Mouse (Mus musculus) MEL (cell line): ENCODE data around the gene Jag2. TPM values are rescaled to one million over a fixed set of nuclear protein-coding genes. Genes with fewer than 3 reads are reported as not detected.

Experiments used
- DNase-seq: peaks from one replicate; pipeline ENCODE4 v3.0.0; 2011; ENCODE audit warnings: low read depth, low spot score
- H3K27ac ChIP-seq: 2 replicates; pipeline ENCODE4 v1.5.1; 2012; ENCODE audit warnings: low read depth, mild to moderate bottlenecking, control low read depth, low read length, moderate library complexity; ENCODE audit not compliant: control insufficient read depth
- H3K27me3 ChIP-seq, 2 experiments: fragments of 150-350 bp in 1 of 2; sonication (generic) in 1 of 2; 2 replicates each; pipeline ENCODE4 v1.6.1; 2012; ENCODE audit warnings: low read length in 2 of 2, mild to moderate bottlenecking in 2 of 2, improper control_type of control experiment in 1 of 2, moderate library complexity in 1 of 2; ENCODE audit not compliant: insufficient read depth in 2 of 2, control insufficient read depth in 1 of 2
- H3K36me3 ChIP-seq, 2 experiments: 2 replicates each; pipeline ENCODE4 v1.6.1; 2012 to 2014; ENCODE audit warnings: low read length in 2 of 2, improper control_type of control experiment in 1 of 2, inconsistent platforms in 1 of 2, mild to moderate bottlenecking in 1 of 2; ENCODE audit not compliant: insufficient read depth in 2 of 2, control insufficient read depth in 1 of 2
- H3K4me1 ChIP-seq, 2 experiments: fragments of 150-350 bp in 1 of 2; sonication (generic) in 1 of 2; 2 replicates each; pipeline ENCODE4 v1.6.1; 2012; ENCODE audit warnings: low read length in 2 of 2, improper control_type of control experiment in 1 of 2, mild to moderate bottlenecking in 1 of 2; ENCODE audit not compliant: insufficient read depth in 2 of 2, control insufficient read depth in 1 of 2
- H3K4me3 ChIP-seq, 2 experiments: fragments of 150-350 bp in 1 of 2; sonication (generic) in 1 of 2; 2 replicates each; pipeline ENCODE4 v1.5.1; 2012; ENCODE audit warnings: low read depth in 2 of 2, low read length in 2 of 2, mild to moderate bottlenecking in 2 of 2, moderate library complexity in 2 of 2, control low read depth in 1 of 2, improper control_type of control experiment in 1 of 2; ENCODE audit not compliant: control insufficient read depth in 1 of 2, insufficient read depth in 1 of 2
- H3K79me2 ChIP-seq: 2 replicates; pipeline ENCODE4 v1.6.1; 2012; ENCODE audit warnings: mild to moderate bottlenecking, low read length, moderate library complexity; ENCODE audit not compliant: control insufficient read depth, poor library complexity, insufficient read depth
- H3K9ac ChIP-seq: 2 replicates; pipeline ENCODE4 v1.6.1; 2012; ENCODE audit warnings: low read depth, mild to moderate bottlenecking, control low read depth, low read length, moderate library complexity; ENCODE audit not compliant: control insufficient read depth, poor library complexity, severe bottlenecking
- H3K9me3 ChIP-seq: fragments of 150-350 bp; sonication (generic); replicated peaks from 2 replicates; pipeline ENCODE4 v1.6.1; 2012; ENCODE audit warnings: mild to moderate bottlenecking, low read length, improper control_type of control experiment, moderate library complexity; ENCODE audit not compliant: insufficient read depth
- BHLHE40 ChIP-seq: IDR thresholded peaks from 2 replicates; pipeline ENCODE4 v1.6.1; 2012; ENCODE audit warnings: low read depth, mild to moderate bottlenecking, inconsistent platforms, low read length, improper control_type of control experiment, borderline replicate concordance
- CHD1 ChIP-seq: IDR thresholded peaks from 2 replicates; pipeline ENCODE4 v1.6.1; 2012; ENCODE audit warnings: low read depth, mild to moderate bottlenecking, inconsistent platforms, low read length, improper control_type of control experiment
- E2F4 ChIP-seq: IDR thresholded peaks from 2 replicates; pipeline ENCODE4 v1.6.1; 2011; ENCODE audit warnings: low read depth, low read length, improper control_type of control experiment, borderline replicate concordance
- GATA1 ChIP-seq: IDR thresholded peaks from 2 replicates; pipeline ENCODE4 v1.6.1; 2011; ENCODE audit warnings: low read depth, low read length, improper control_type of control experiment
- HCFC1 ChIP-seq: IDR thresholded peaks from 2 replicates; pipeline ENCODE4 v1.6.1; 2012; ENCODE audit warnings: low read depth, mild to moderate bottlenecking, inconsistent platforms, low read length, improper control_type of control experiment, moderate library complexity
- JUND ChIP-seq: IDR thresholded peaks from 2 replicates; pipeline ENCODE4 v1.6.1; 2011; ENCODE audit warnings: low read depth, mild to moderate bottlenecking, improper control_type of control experiment, low read length
- KAT2A ChIP-seq: conservative IDR thresholded peaks from 2 replicates; pipeline ENCODE4 v1.6.1; 2012; ENCODE audit warnings: low read depth, low read length, improper control_type of control experiment, inconsistent platforms
- MAZ ChIP-seq: IDR thresholded peaks from 2 replicates; pipeline ENCODE4 v1.6.1; 2012; ENCODE audit warnings: low read depth, mild to moderate bottlenecking, inconsistent platforms, low read length, improper control_type of control experiment
- MYB ChIP-seq: IDR thresholded peaks from 2 replicates; pipeline ENCODE4 v1.6.1; 2011; ENCODE audit warnings: mild to moderate bottlenecking, low read depth, low read length, improper control_type of control experiment
- MYC ChIP-seq: IDR thresholded peaks from 2 replicates; pipeline ENCODE4 v1.6.1; 2011; ENCODE audit warnings: low read depth, mild to moderate bottlenecking, low read length, improper control_type of control experiment, moderate library complexity
- NRF1 ChIP-seq: IDR thresholded peaks from 2 replicates; pipeline ENCODE4 v1.6.1; 2014; ENCODE audit warnings: low read depth, mild to moderate bottlenecking, inconsistent platforms, low read length, improper control_type of control experiment, moderate library complexity; ENCODE audit not compliant: poor library complexity, insufficient read depth, severe bottlenecking
- POLR2AphosphoS5 ChIP-seq: IDR thresholded peaks from 2 replicates; pipeline ENCODE4 v1.6.1; 2012; ENCODE audit warnings: low read depth, borderline replicate concordance, mild to moderate bottlenecking, inconsistent platforms, low read length, moderate library complexity, mixed read lengths
- RAD21 ChIP-seq: IDR thresholded peaks from 2 replicates; pipeline ENCODE4 v1.6.1; 2011; ENCODE audit warnings: mild to moderate bottlenecking, low read depth, low read length, improper control_type of control experiment
- TAL1 ChIP-seq: IDR thresholded peaks from 2 replicates; pipeline ENCODE4 v1.6.1; 2012; ENCODE audit warnings: mild to moderate bottlenecking, inconsistent platforms, low read length, moderate library complexity, mixed read lengths
- TCF12 ChIP-seq: IDR thresholded peaks from 2 replicates; pipeline ENCODE4 v1.6.1; 2014; ENCODE audit warnings: low read depth, mild to moderate bottlenecking, inconsistent platforms, low read length, improper control_type of control experiment, moderate library complexity
- USF1 ChIP-seq: IDR thresholded peaks from 2 replicates; pipeline ENCODE4 v1.6.1; 2014; ENCODE audit warnings: low read depth, mild to moderate bottlenecking, inconsistent platforms, low read length, improper control_type of control experiment, moderate library complexity
- ZC3H11A ChIP-seq: IDR thresholded peaks from 2 replicates; pipeline ENCODE4 v1.6.1; 2012; ENCODE audit warnings: low read depth, mild to moderate bottlenecking, inconsistent platforms, low read length, improper control_type of control experiment
- polyA plus RNA-seq, 2 experiments: library from polyadenylated mRNA; stranded (reverse) in 1 of 2; unstranded in 1 of 2; fragments of >175 nt in 1 of 2; fragments of >200 nt in 1 of 2; gene quantifications; 2 replicates each; pipeline versions ENCODE4 v1.2.1 to v1.2.4; 2012; ENCODE audit warnings: low replicate concordance in 2 of 2, low read depth in 1 of 2; ENCODE audit not compliant: insufficient read length in 2 of 2, insufficient read depth in 1 of 2, missing spikeins in 1 of 2
- total RNA-seq: library from RNA; depleted of rRNA; stranded (reverse); fragments of 300-350 nt; gene quantifications from 2 replicates; pipeline ENCODE4 v1.2.3, GENCODE M21; 2012

Gene Jag2
- total and polyA plus RNA-seq, 3 experiments, result 1.0 to 3.9 TPM; not detected in 1

DNA sequence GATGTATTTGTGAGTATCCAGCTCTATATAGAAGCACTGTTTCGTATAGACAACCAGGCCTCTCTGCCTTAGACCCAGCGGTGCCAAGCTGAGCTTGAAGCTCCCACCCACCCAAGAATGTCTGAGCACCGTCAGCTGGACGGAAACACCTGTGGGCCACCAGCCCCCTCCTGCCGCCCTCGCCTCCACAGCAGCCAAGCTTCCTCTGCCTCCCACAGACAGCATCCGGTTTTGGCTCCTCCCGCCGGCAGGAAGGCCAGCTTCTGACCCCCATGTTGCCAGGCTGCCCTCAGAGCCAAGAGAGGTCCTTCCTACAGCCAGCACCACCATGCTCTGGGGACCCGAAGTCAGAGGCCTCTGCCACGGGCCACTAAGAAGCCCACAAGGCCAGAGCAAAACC, 15.0 kb downstream of the Jag2 start:
- Histone ChIP-seq H3K9me3 (no peaks in the 10 kb centered on the region), H3K36me3 (no peaks in the 10 kb centered on the region), H3K4me3 (no peak overlapping the region), H3K9ac (no peak overlapping the region), H3K27ac (no peak overlapping the region), H3K4me1 (peaks cover 0 to 3% of the 10 kb centered on the region in 2 experiments; a peak in 1 of 4 replicates), H3K79me2 (no peaks in the 10 kb centered on the region), H3K27me3 (no peaks in the 10 kb centered on the region)
- TF ChIP-seq MAZ, result no peak
- DNase-seq, result no peak

DNA sequence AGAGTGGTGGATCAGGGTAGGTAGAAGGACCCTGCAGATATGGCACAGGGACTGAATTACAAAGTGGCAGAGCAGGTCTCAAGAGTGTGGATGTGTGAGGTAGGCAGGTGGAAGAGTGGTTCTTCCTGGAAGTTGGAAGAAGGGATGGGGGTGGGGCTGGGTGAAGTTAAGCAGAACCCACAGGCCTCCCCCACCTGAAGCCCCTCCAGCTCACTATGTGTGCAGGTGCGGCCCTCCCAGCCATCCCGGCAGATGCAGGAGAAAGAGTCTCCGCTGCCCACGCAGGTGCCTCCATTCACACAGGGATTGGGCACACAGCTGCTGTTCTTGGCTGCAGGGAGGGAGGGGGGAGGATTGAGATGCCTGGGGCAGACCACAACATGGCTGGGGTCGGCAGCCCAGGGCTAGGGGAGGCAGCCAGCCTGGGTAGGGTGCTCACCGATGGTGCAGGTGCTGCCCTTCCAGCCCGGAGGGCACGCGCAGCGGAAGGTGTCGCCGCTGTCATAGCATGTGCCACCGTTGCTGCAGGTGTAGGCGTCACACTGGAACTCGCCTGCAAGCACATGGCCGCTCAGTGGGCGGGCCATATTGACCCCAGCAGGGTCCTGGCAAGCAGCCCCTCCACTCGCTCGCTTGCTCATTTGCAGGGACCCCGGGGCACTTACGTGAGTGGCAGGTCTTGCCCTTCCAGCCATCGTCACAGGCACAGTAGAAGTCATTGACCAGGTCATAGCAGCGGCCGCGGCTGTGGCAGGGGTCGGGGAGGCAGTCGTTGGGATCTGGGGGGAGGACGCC, 16.4 kb downstream of the Jag2 start:
- H3K9me3 ChIP-seq, result no peaks in the 10 kb centered on the region
- no peak overlapping the region for H3K27ac ChIP-seq
- no peak overlapping the region for H3K4me3 ChIP-seq
- TF ChIP-seq CHD1 (no peak), MYC (no peak), MYB (no peak), E2F4 (no peak), ZC3H11A (no peak), JUND (no peak), NRF1 (no peak), GATA1 (no peak), BHLHE40 (no peak), KAT2A (no peak), USF1 (no peak), HCFC1 (no peak), MAZ (no peak), POLR2AphosphoS5 (no peak; the same call in 1 of the 2 replicates), RAD21 (no peak), TCF12 (no peak), TAL1 (no peak)
- no peaks in the 10 kb centered on the region for H3K36me3 ChIP-seq
- no peaks in the 10 kb centered on the region for H3K79me2 ChIP-seq
- no peak overlapping the region for H3K9ac ChIP-seq
- no peaks in the 10 kb centered on the region for H3K27me3 ChIP-seq
- DNase-seq, result no peak
- H3K4me1 ChIP-seq, result peaks cover 0 to 3% of the 10 kb centered on the region in 2 experiments; a peak in 1 of 4 replicates
